In genomic region chr10:30622928-30623327, GRCm38 (mm10) we compare ENCODE assay signal across 12 mouse cellular contexts. TPM values are rescaled to one million over a fixed set of nuclear protein-coding genes. Genes with fewer than 3 reads are reported as not detected.
A peak's percentile ranks its signal among the peaks of the same experiment; 100 is the strongest.
DNase-seq lines count a peak whose midpoint lies in the region; ATAC-seq and TF ChIP-seq lines count a peak whose summit lies in the region.
"Had no signal": no experiment of that assay in that cellular context is flagged by ENCODE, and none has a peak within 500 bp of the region (broad histone marks: within the 10 kb centered on the region; RNA-seq: fewer than 3 reads in every experiment).

No protein-coding gene starts in this region.

- H3K4me2 ChIP-seq in liver, embryonic 14.5 days (ENCODE audit: low read depth) = no peak overlapping the region
- H3K4me2 ChIP-seq in liver, embryonic 12.5 days = no peak overlapping the region
- H3K4me2 ChIP-seq: embryonic facial prominence, embryonic 15.5 days; liver, embryonic 13.5 days had no signal

- no peak for ATAC-seq in liver, embryonic 14.5 days (ENCODE audit: insufficient read depth)
- ATAC-seq in liver, embryonic 12.5 days = no peak
- ATAC-seq in Patski = no peak

- H3K36me3 ChIP-seq in liver, embryonic 14.5 days (replicated peaks; ENCODE audit: control insufficient read depth, insufficient read depth, low read depth) = no peaks in the 10 kb centered on the region
- no peaks in the 10 kb centered on the region for H3K36me3 ChIP-seq in liver, embryonic 12.5 days
- H3K36me3 ChIP-seq: embryonic facial prominence, embryonic 15.5 days; liver, embryonic 13.5 days had no signal

- in situ Hi-C loops in Patski (cut with MboI; ENCODE audit: low pct_unique_long_range_greater_than_20kb) = loop anchor here (5.0 to 25.0 kb wide), 2 partner anchors 679 to 1261 kb away; partner anchors contain the start of gene Rnf146

- H3K27me3 ChIP-seq in liver, embryonic 14.5 days (ENCODE audit: control insufficient read depth, insufficient read depth, low read length) = no peaks in the 10 kb centered on the region
- H3K27me3 ChIP-seq in liver, embryonic 12.5 days (replicated peaks) = peaks cover 7% of the 10 kb centered on the region; the same call in 1 of the 2 replicates
- no peaks in the 10 kb centered on the region for H3K27me3 ChIP-seq in Patski
- H3K27me3 ChIP-seq: embryonic facial prominence, embryonic 15.5 days had no signal

- peak; percentile 47 for TF ChIP-seq CTCF in liver, embryonic 14.5 days (IDR thresholded peaks at IDR 0.05; ENCODE audit: low read depth)
- peak; percentile 56 for TF ChIP-seq CTCF in Patski (IDR thresholded peaks at IDR 0.05)

- H3K4me3 ChIP-seq in liver, embryonic 14.5 days (ENCODE audit: insufficient read depth in 1 of 2, low read depth in 2 of 2, low read length in 2 of 2) = no peak overlapping the region
- no peak overlapping the region for H3K4me3 ChIP-seq in liver, embryonic 12.5 days
- H3K4me3 ChIP-seq: embryonic facial prominence, embryonic 15.5 days; liver, embryonic 13.5 days had no signal

- H3K9ac ChIP-seq in liver, embryonic 14.5 days (replicated peaks) = no peak overlapping the region
- H3K9ac ChIP-seq in liver, embryonic 12.5 days = no peak overlapping the region
- H3K9ac ChIP-seq: embryonic facial prominence, embryonic 15.5 days; liver, embryonic 13.5 days had no signal

- no peaks in the 10 kb centered on the region for H3K9me3 ChIP-seq in liver, embryonic 14.5 days (ENCODE audit: control insufficient read depth, low read length)
- no peaks in the 10 kb centered on the region for H3K9me3 ChIP-seq in liver, embryonic 12.5 days (replicated peaks)
- H3K9me3 ChIP-seq: embryonic facial prominence, embryonic 15.5 days; liver, embryonic 13.5 days had no signal

- H3K4me1 ChIP-seq in liver, embryonic 14.5 days (replicated peaks; ENCODE audit: control insufficient read depth in 2 of 2, insufficient read depth in 2 of 2, low read length in 1 of 2) = peaks cover 2 to 3% of the 10 kb centered on the region in 2 experiments; a peak in 2 of 4 replicates
- H3K4me1 ChIP-seq in liver, embryonic 12.5 days = peaks cover 17% of the 10 kb centered on the region
- H3K4me1 ChIP-seq: embryonic facial prominence, embryonic 15.5 days had no signal

- peak; percentile 33 for DNase-seq in embryo, embryonic 10 days (ENCODE audit: low spot score)
- DNase-seq in embryo, embryonic 9.5 days (ENCODE audit: extremely low spot score) = no peak
- DNase-seq in liver, embryonic 14.5 days (ENCODE audit: low read depth in 3 of 3, low spot score in 3 of 3) = no peak
- no peak for DNase-seq in Patski (ENCODE audit: low read depth, low spot score)
- peak; percentile 48 for DNase-seq in retina, embryonic 14.5 days (ENCODE audit: low spot score)
- DNase-seq in ovary, postnatal 10 days (ENCODE audit: low spot score) = no peak
- DNase-seq in cerebellum, adult 9-10 months = no peak
- DNase-seq: heart, postnatal 14 days; liver, embryonic 13.5 days; right cerebral cortex, postnatal 4 days had no signal

- TF ChIP-seq EP300 in liver, embryonic 14.5 days (IDR thresholded peaks at IDR 0.05; ENCODE audit: low read depth) = no peak

- CTCF ChIA-PET in Patski (lab: Charles Lee) = interaction anchor here (1.1 to 1.5 kb wide), 2 partner anchors 27 to 95 kb away, joined by 3 to 8 read pairs; no protein-coding TSS in a partner anchor

- POLR2A ChIA-PET in Patski (lab: Charles Lee) = no interaction called here

- H3K27ac ChIP-seq in liver, embryonic 14.5 days = no peak overlapping the region
- H3K27ac ChIP-seq in liver, embryonic 12.5 days = no peak overlapping the region
- H3K27ac ChIP-seq: embryonic facial prominence, embryonic 15.5 days; liver, embryonic 13.5 days had no signal

RNA-seq across cellular contexts. Expression of gene Hint3, which starts 6.5 kb away (rescaled TPM):
- polyA plus RNA-seq in liver, embryonic 14.5 days (2012; rRNA removed) = 2.7 and 5.5 TPM in 2 replicates
- polyA plus RNA-seq in liver, embryonic 14.5 days (2014; fragmentation: Nextera tagmentation; extraction: Ambion mirVana) = 17.5 and 18.1 TPM in 2 replicates
- polyA plus RNA-seq in liver, embryonic 12.5 days (2016; fragmentation: Nextera tagmentation; extraction: Ambion mirVana) = 14.0 and 18.1 TPM in 2 replicates
- polyA plus RNA-seq in Patski (2021) = 19.0 TPM

RNA-seq across cellular contexts. Expression of gene Trmt11, which starts 22.4 kb away (rescaled TPM):
- polyA plus RNA-seq in liver, embryonic 14.5 days (2012; rRNA removed) = 3.0 and 4.7 TPM in 2 replicates
- polyA plus RNA-seq in liver, embryonic 14.5 days (2014; fragmentation: Nextera tagmentation; extraction: Ambion mirVana) = 17.9 and 20.0 TPM in 2 replicates
- polyA plus RNA-seq in liver, embryonic 12.5 days (2016; fragmentation: Nextera tagmentation; extraction: Ambion mirVana) = 25.3 and 27.9 TPM in 2 replicates
- polyA plus RNA-seq in Patski (2021) = 11.6 TPM

Comparison
In these comparisons a context has a peak if more than half of its experiments do, and no peak if none do; other contexts are left out.
1. DNase-seq: peak in embryo, embryonic 10 days (single experiment) and retina, embryonic 14.5 days (single experiment); none in embryo, embryonic 9.5 days (single experiment), liver, embryonic 14.5 days (0 of 3), Patski (single experiment), ovary, postnatal 10 days (single experiment) and cerebellum, adult 9-10 months (single experiment).